Mouse (Mus musculus): ENCODE measurements around the gene Olfr646.

Olfr646 gene

GRCm38 (mm10) chr7:104104757-104104972 lies at the start of gene Olfr646:
TSS of gene Olfr646 (plus strand) at chr7:104104873.
- no peak for DNase-seq

GRCm38 (mm10) chr7:104059215-104059614 lies 45.5 kb upstream of the Olfr646 start:
- DNase-seq, result no peak

GRCm38 (mm10) chr7:104061345-104061744 lies 43.3 kb upstream of the Olfr646 start, which contains the start of gene 4930516K23Rik:
TSS of gene 4930516K23Rik (minus strand) at chr7:104061445.
- DNase-seq, result no peak

GRCm38 (mm10) chr7:104071769-104072168 lies 32.9 kb upstream of the Olfr646 start, which contains the start of gene Olfr644:
TSS of gene Olfr644 (minus strand) at chr7:104071869.
- DNase-seq, result no peak

- no peak for DNase-seq
These were observed 19.3 kb upstream of the Olfr646 start, which contains the start of gene Olfr645 for GRCm38 (mm10) chr7:104085365-104085764. TSS of gene Olfr645 (minus strand) at chr7:104085465.

- DNase-seq, result no peak
These were observed 538 bp upstream of the Olfr646 start for GRCm38 (mm10) chr7:104103913-104104756.

DNA sequence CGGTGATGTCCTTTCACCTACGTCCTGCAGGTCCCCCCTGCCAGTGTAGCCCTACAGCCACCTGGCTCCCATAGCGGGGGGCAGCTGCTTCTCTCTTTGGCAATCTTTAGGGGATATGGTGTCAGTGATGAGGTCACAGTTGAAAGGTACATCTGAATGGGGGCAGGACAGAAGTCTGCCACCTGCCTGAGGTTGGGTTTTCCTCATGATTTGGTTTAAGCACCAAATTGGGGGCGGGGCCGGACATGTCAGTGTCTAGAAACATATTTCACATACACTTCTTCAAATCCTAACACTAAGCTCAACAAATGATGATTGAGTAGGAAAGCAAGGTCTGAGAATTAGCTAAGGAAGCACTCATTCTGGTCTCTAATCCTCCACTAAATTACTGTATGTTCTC lies 25.1 kb downstream of the Olfr646 start, which contains the start of gene Ubqln5:
Ubqln5 (minus strand) TSS at position 101 of the 400 bp plus-strand sequence.
- no peak for DNase-seq

GRCm38 (mm10) chr7:104137305-104137704 lies 32.6 kb downstream of the Olfr646 start, which contains the start of gene Olfr643:
TSS of gene Olfr643 (minus strand) at chr7:104137405.
- no peak for DNase-seq

GRCm38 (mm10) chr7:104143179-104143578 lies 38.5 kb downstream of the Olfr646 start, which contains the start of gene Ubqln3:
TSS of gene Ubqln3 (minus strand) at chr7:104143279.
- DNase-seq, result no peak

DNA sequence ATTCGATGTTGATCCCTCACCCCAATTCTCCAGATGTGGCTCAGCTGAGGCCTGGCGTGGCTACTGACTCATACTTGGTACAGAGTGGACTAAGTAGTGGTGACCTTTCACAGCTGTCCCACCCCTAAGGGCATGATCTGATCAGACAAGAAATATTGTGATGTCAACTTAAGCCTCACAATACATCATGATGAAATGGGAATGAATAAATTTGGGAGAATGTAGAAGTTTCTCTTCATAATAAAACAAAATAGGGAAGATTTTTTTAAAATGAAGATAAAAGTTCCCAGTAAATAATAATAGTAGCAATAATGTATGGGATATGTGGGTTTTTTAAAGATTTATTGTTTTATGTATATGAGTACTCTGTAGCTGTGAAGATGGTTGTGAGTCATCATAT lies 45.8 kb downstream of the Olfr646 start, which contains the start of gene Ubqlnl:
Ubqlnl (minus strand) TSS at position 101 of the 400 bp plus-strand sequence.
- DNase-seq, result no peak

Measured in thymus, postnatal 25 days (tissue).